Mouse (Mus musculus) CH12.LX (cell line): ENCODE results near the gene Letm1. TPM values are rescaled to one million over a fixed set of nuclear protein-coding genes. Genes with fewer than 3 reads are reported as not detected.

Source experiments
- DNase-seq: peaks from one replicate; pipeline ENCODE4 v3.0.0-alpha.2; 2013; ENCODE audit errors: extremely low read depth
- H3K27ac ChIP-seq: 2 replicates; pipeline ENCODE4 v1.5.1; 2012; ENCODE audit warnings: low read depth, mild to moderate bottlenecking, control low read depth, moderate library complexity; ENCODE audit not compliant: insufficient read depth
- H3K27me3 ChIP-seq: replicated peaks from 2 replicates; pipeline ENCODE3; 2012; ENCODE audit warnings: inconsistent platforms
- H3K36me3 ChIP-seq, 2 experiments: replicated peaks in 1 of 2; 2 replicates each; pipeline versions ENCODE3 to v1.6.1; 2012; ENCODE audit warnings: inconsistent platforms in 1 of 2, low read length in 1 of 2, mild to moderate bottlenecking in 1 of 2, mixed read lengths in 1 of 2, moderate library complexity in 1 of 2; ENCODE audit not compliant: control insufficient read depth in 1 of 2, insufficient read depth in 1 of 2
- H3K4me1 ChIP-seq, 2 experiments: 2 replicates each; pipeline ENCODE4 v1.6.1; 2012; ENCODE audit warnings: inconsistent platforms in 1 of 2, moderate library complexity in 1 of 2; ENCODE audit not compliant: insufficient read depth in 2 of 2, control insufficient read depth in 1 of 2
- H3K4me2 ChIP-seq: 2 replicates; pipeline ENCODE4 v1.6.1; 2012; ENCODE audit warnings: low read depth, mild to moderate bottlenecking, control low read depth; ENCODE audit not compliant: poor library complexity, insufficient read depth, severe bottlenecking
- H3K4me3 ChIP-seq, 3 experiments: fragments of 150-350 bp in 1 of 3; sonication (generic) in 1 of 3; replicated peaks in 1 of 3; 2 replicates each; pipeline versions ENCODE3 to v1.5.1; 2011 to 2012; ENCODE audit warnings: low read depth in 2 of 3, low read length in 2 of 3, mild to moderate bottlenecking in 2 of 3, moderate library complexity in 2 of 3, control low read depth in 1 of 3, improper control_type of control experiment in 1 of 3, inconsistent platforms in 1 of 3, mixed read lengths in 1 of 3; ENCODE audit not compliant: poor library complexity in 1 of 3
- H3K79me2 ChIP-seq: replicated peaks from 2 replicates; pipeline ENCODE4 v1.6.1; 2012; ENCODE audit warnings: mild to moderate bottlenecking, moderate library complexity; ENCODE audit not compliant: control insufficient read depth, poor library complexity, insufficient read depth, severe bottlenecking; ENCODE audit errors: extremely low read depth
- H3K9ac ChIP-seq: 2 replicates; pipeline ENCODE4 v1.6.1; 2012; ENCODE audit warnings: low read depth, mild to moderate bottlenecking, control low read depth, moderate library complexity; ENCODE audit not compliant: insufficient read depth
- H3K9me3 ChIP-seq: replicated peaks from 2 replicates; pipeline ENCODE3; 2012; ENCODE audit warnings: low read length, inconsistent platforms, mixed read lengths
- BHLHE40 ChIP-seq: IDR thresholded peaks from 2 replicates; pipeline ENCODE4 v1.6.1; 2011; ENCODE audit warnings: mild to moderate bottlenecking, low read depth, low read length, improper control_type of control experiment
- CHD1 ChIP-seq: IDR thresholded peaks from 2 replicates; pipeline ENCODE4 v1.6.1; 2012; ENCODE audit warnings: low read depth, low read length, improper control_type of control experiment, inconsistent platforms
- ELF1 ChIP-seq: IDR thresholded peaks from 2 replicates; pipeline ENCODE4 v1.6.1; 2014; ENCODE audit warnings: low read depth, mild to moderate bottlenecking, inconsistent platforms, low read length, improper control_type of control experiment
- ETS1 ChIP-seq: conservative IDR thresholded peaks from 2 replicates; pipeline ENCODE4 v1.6.1; 2012; ENCODE audit warnings: low read depth, mild to moderate bottlenecking, inconsistent platforms, low read length, improper control_type of control experiment, moderate library complexity
- HCFC1 ChIP-seq: IDR thresholded peaks from 2 replicates; pipeline ENCODE4 v1.6.1; 2012; ENCODE audit warnings: low read depth, mild to moderate bottlenecking, inconsistent platforms, low read length, improper control_type of control experiment
- JUN ChIP-seq: IDR thresholded peaks from 2 replicates; pipeline ENCODE4 v1.6.1; 2011; ENCODE audit warnings: low read depth, mild to moderate bottlenecking, low read length, improper control_type of control experiment, moderate library complexity; ENCODE audit not compliant: insufficient read depth
- MAFK ChIP-seq: IDR thresholded peaks from 2 replicates; pipeline ENCODE4 v1.6.1; 2011; ENCODE audit warnings: low read length, improper control_type of control experiment; ENCODE audit not compliant: insufficient replicate concordance
- MAX ChIP-seq: IDR thresholded peaks from 2 replicates; pipeline ENCODE4 v1.6.1; 2011; ENCODE audit warnings: low read length, improper control_type of control experiment
- MAZ ChIP-seq: IDR thresholded peaks from 2 replicates; pipeline ENCODE4 v1.6.1; 2012; ENCODE audit warnings: low read depth, mild to moderate bottlenecking, inconsistent platforms, low read length, improper control_type of control experiment, moderate library complexity
- MEF2A ChIP-seq: IDR thresholded peaks from 2 replicates; pipeline ENCODE4 v1.6.1; 2014; ENCODE audit warnings: low read depth, mild to moderate bottlenecking, inconsistent platforms, low read length, improper control_type of control experiment, borderline replicate concordance
- MXI1 ChIP-seq: IDR thresholded peaks from 2 replicates; pipeline ENCODE4 v1.6.1; 2011; ENCODE audit warnings: mild to moderate bottlenecking, low read depth, low read length, improper control_type of control experiment
- MYC ChIP-seq: IDR thresholded peaks from 2 replicates; pipeline ENCODE4 v1.6.1; 2011; ENCODE audit warnings: low read depth, mild to moderate bottlenecking, improper control_type of control experiment, low read length
- NELFE ChIP-seq: IDR thresholded peaks from 2 replicates; pipeline ENCODE4 v1.6.1; 2011; ENCODE audit warnings: low read depth, low read length, improper control_type of control experiment
- NRF1 ChIP-seq: IDR thresholded peaks from 2 replicates; pipeline ENCODE4 v1.6.1; 2014; ENCODE audit warnings: low read depth, mild to moderate bottlenecking, inconsistent platforms, low read length, improper control_type of control experiment, moderate library complexity
- PAX5 ChIP-seq: IDR thresholded peaks from 2 replicates; pipeline ENCODE4 v1.6.1; 2012; ENCODE audit warnings: low read length, inconsistent platforms, mixed read lengths
- RAD21 ChIP-seq: IDR thresholded peaks from 2 replicates; pipeline ENCODE4 v1.6.1; 2011; ENCODE audit warnings: low read depth, mild to moderate bottlenecking, low read length, improper control_type of control experiment, moderate library complexity
- TCF12 ChIP-seq: IDR thresholded peaks from 2 replicates; pipeline ENCODE4 v1.6.1; 2014; ENCODE audit warnings: low read depth, mild to moderate bottlenecking, inconsistent platforms, low read length, improper control_type of control experiment
- USF2 ChIP-seq: conservative IDR thresholded peaks from 2 replicates; pipeline ENCODE4 v1.6.1; 2011; ENCODE audit warnings: low read depth, low read length, improper control_type of control experiment
- ZC3H11A ChIP-seq: IDR thresholded peaks from 2 replicates; pipeline ENCODE4 v1.6.1; 2012; ENCODE audit warnings: low read depth, mild to moderate bottlenecking, inconsistent platforms, low read length, improper control_type of control experiment
- ZMIZ1 ChIP-seq: IDR thresholded peaks from 2 replicates; pipeline ENCODE4 v1.6.1; 2012; ENCODE audit warnings: low read depth, mild to moderate bottlenecking, inconsistent platforms, low read length, improper control_type of control experiment
- dilution Hi-C: fragments of 300-500 bp; cut with MboI; formaldehyde crosslinking; loops from 2 replicates; pipeline ENCODE4 v1.14.3; 2020; ENCODE audit warnings: low sequenced_read_pairs; ENCODE audit not compliant: extremely low pct_unique_long_range_greater_than_20kb, extremely low pct_ligation_motif_present
- in situ Hi-C: fragments of 300-500 bp; cut with MboI; formaldehyde crosslinking; loops from 3 replicates; pipeline ENCODE4 v1.14.3; 2019; ENCODE audit warnings: low sequenced_read_pairs, low pct_ligation_motif_present, low pct_unique_long_range_greater_than_20kb, mixed read lengths
- polyA plus RNA-seq: library from polyadenylated mRNA; unstranded; fragments of >175 nt; gene quantifications from 2 replicates; pipeline ENCODE4 v1.2.1, GENCODE M21; 2012; ENCODE audit warnings: low read depth; ENCODE audit not compliant: insufficient read length
- total RNA-seq, 2 experiments: library from RNA; depleted of rRNA; stranded (reverse); fragments of 300-350 nt in 1 of 2; fragments of >200 nt in 1 of 2; gene quantifications; 2 replicates each; pipeline ENCODE4 v1.2.3; 2012 to 2014

Gene Letm1
- total and polyA plus RNA-seq, 3 experiments = 21.8 to 43.4 (median 27.6) TPM

- no peaks in the 10 kb centered on the region for H3K79me2 ChIP-seq
Observed at GRCm38 (mm10) chr5:33703999-33704398, 78.6 kb downstream of the Letm1 start.

GRCm38 (mm10) chr5:33701832-33702231 is 80.8 kb downstream of the Letm1 start:
- H3K9ac ChIP-seq = no peak overlapping the region
- no peak overlapping the region for H3K4me2 ChIP-seq
- H3K79me2 ChIP-seq = no peaks in the 10 kb centered on the region
- H3K4me1 ChIP-seq = peaks cover 0 to 3% of the 10 kb centered on the region in 2 experiments; a peak in 1 of 4 replicates
- dilution Hi-C loops (no loop called here), in situ Hi-C loops (no loop called here)
- TF ChIP-seq PAX5 (no peak), ETS1 (no peak), JUN (no peak), BHLHE40 (no peak), CHD1 (no peak), MXI1 (no peak), TCF12 (no peak), ZC3H11A (no peak), MAZ (no peak), MEF2A (no peak)
- H3K4me3 ChIP-seq = no peak overlapping the region
- no peaks in the 10 kb centered on the region for H3K9me3 ChIP-seq
- no peaks in the 10 kb centered on the region for H3K36me3 ChIP-seq
- no peak overlapping the region for H3K27ac ChIP-seq
- no peak for DNase-seq
- H3K27me3 ChIP-seq = peaks cover 89% of the 10 kb centered on the region

More at GRCm38 (mm10) chr5:33703999-33704398, 78.6 kb downstream of the Letm1 start:
- Histone ChIP-seq H3K27me3 (peaks cover 87% of the 10 kb centered on the region), H3K36me3 (no peaks in the 10 kb centered on the region), H3K9ac (no peak overlapping the region), H3K4me2 (no peak overlapping the region), H3K4me3 (no peak overlapping the region), H3K27ac (no peak overlapping the region), H3K9me3 (no peaks in the 10 kb centered on the region), H3K4me1 (no peaks in the 10 kb centered on the region)
- in situ Hi-C loops (no loop called here), dilution Hi-C loops (no loop called here)
- DNase-seq = no peak
- no peak for TF ChIP-seq MAX

GRCm38 (mm10) chr5:33700010-33700409 is 82.6 kb downstream of the Letm1 start:
- dilution Hi-C loops = no loop called here
- in situ Hi-C loops = no loop called here
- H3K4me1 ChIP-seq = peaks cover 9 to 16% of the 10 kb centered on the region in 2 experiments
- H3K9ac ChIP-seq = no peak overlapping the region
- no peak for DNase-seq
- H3K4me3 ChIP-seq = no peak overlapping the region
- no peaks in the 10 kb centered on the region for H3K9me3 ChIP-seq
- no peak for TF ChIP-seq MAZ
- TF ChIP-seq RAD21 = no peak
- TF ChIP-seq USF2 = no peak
- TF ChIP-seq NRF1 = no peak
- no peak for TF ChIP-seq NELFE
- no peak for TF ChIP-seq MYC
- no peak for TF ChIP-seq ELF1
- no peak for TF ChIP-seq HCFC1
- no peak for TF ChIP-seq MAFK
- TF ChIP-seq ZMIZ1 = no peak
- TF ChIP-seq, all 38 proteins: peak for 0
- peaks cover 85% of the 10 kb centered on the region for H3K27me3 ChIP-seq
- no peaks in the 10 kb centered on the region for H3K79me2 ChIP-seq
- H3K4me2 ChIP-seq = no peak overlapping the region
- no peaks in the 10 kb centered on the region for H3K36me3 ChIP-seq
- no peak overlapping the region for H3K27ac ChIP-seq
